Mouse (Mus musculus): ENCODE data around the gene Ankrd34c. TPM values are rescaled to one million over a fixed set of nuclear protein-coding genes. Genes with fewer than 3 reads are reported as not detected.

The Ankrd34c gene
- not detected for total RNA-seq (2021)

DNA sequence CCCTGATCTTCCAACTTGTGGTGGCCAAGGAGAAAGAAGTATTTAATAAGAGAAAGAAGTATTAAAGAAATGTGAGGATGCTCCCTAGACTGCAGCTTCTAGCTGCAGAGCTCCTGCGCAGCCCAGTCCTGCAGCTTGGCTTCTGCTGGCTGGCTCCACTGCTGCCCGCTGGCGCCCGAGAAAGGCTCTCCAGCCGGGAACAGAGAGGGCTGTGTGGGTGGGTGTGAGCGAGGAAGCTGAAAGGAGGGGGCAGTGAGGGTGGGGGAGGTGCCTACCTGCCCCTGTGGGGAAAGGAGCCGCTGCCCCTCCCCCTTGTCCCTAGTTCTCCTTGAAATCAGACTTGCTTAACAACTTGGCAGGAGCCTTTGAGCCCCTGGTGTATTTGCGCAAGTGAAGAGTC lies at the start of gene Ankrd34c:
Gene Ankrd34c (minus strand): TSS at position 181 of the 400 bp plus-strand sequence.
- intact Hi-C loops (cut with DNase I): no loop called here
- no peak for DNase-seq

- intact Hi-C loops (cut with DNase I): no loop called here
- no peak for DNase-seq
Observed at GRCm38 (mm10) chr9:89787532-89787931, 49.3 kb upstream of the Ankrd34c start.

- no peak for DNase-seq
- intact Hi-C loops (cut with DNase I): no loop called here
Observed at GRCm38 (mm10) chr9:89781395-89781927, 43.2 kb upstream of the Ankrd34c start.

GRCm38 (mm10) chr9:89779237-89779636 lies 41.0 kb upstream of the Ankrd34c start:
- no peak for DNase-seq
- intact Hi-C loops (cut with DNase I): no loop called here

- peak; percentile 46 to 51 for DNase-seq
- intact Hi-C loops (cut with DNase I): no loop called here
Observed at GRCm38 (mm10) chr9:89771153-89771552, 32.9 kb upstream of the Ankrd34c start.

DNA sequence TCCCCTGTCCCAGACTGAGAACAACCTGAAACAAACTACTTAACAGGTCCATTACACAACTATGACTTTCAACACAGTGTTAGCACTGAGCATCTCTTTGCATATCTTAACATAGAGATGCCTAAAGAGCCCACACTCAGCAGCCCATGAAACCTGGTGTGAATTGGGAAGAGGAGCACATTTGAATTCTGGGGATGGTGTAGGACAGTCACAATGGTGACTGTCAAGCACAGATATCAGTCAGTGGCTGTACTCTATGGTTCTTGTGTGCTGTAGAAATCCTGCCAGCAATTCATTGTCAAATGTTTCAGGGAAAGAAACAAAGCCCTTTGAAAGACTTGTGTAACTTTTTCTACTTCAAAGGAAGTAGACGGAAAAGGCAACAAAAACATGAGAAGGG lies 23.7 kb upstream of the Ankrd34c start:
- intact Hi-C loops (cut with DNase I): no loop called here

GRCm38 (mm10) chr9:89758569-89758968 lies 20.3 kb upstream of the Ankrd34c start:
- intact Hi-C loops (cut with DNase I): no loop called here
- DNase-seq: no peak

More for the DNA sequence above, 23.7 kb upstream of the Ankrd34c start:
- DNase-seq: no peak

DNA sequence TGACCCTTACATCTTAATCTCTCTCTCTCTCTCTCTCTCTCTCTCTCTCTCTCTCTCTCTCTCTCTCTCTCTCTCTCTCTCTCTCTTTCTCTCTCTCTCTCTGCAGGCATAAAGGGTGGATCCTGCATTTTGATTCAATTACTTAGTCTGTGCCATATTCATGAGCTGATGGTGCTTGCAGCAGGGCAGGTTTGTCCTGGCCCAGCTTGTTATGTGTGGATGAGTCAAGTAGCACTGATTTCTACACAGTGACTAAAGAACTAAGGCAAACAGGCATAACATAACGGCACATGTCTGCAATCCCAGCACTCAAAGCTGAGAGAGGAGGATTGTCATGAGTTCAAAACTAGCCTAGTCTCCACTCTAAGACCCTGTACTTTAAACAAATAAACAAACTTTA lies 19.9 kb upstream of the Ankrd34c start:
- DNase-seq: no peak

GRCm38 (mm10) chr9:89757571-89757970 lies 19.3 kb upstream of the Ankrd34c start:
- DNase-seq: no peak

More for the DNA sequence above, 19.9 kb upstream of the Ankrd34c start:
- intact Hi-C loops (cut with DNase I): no loop called here

GRCm38 (mm10) chr9:89740041-89740440 lies 1.8 kb upstream of the Ankrd34c start:
- no peak for DNase-seq
- intact Hi-C loops (cut with DNase I): no loop called here

More at GRCm38 (mm10) chr9:89757571-89757970, 19.3 kb upstream of the Ankrd34c start:
- intact Hi-C loops (cut with DNase I): no loop called here

DNA sequence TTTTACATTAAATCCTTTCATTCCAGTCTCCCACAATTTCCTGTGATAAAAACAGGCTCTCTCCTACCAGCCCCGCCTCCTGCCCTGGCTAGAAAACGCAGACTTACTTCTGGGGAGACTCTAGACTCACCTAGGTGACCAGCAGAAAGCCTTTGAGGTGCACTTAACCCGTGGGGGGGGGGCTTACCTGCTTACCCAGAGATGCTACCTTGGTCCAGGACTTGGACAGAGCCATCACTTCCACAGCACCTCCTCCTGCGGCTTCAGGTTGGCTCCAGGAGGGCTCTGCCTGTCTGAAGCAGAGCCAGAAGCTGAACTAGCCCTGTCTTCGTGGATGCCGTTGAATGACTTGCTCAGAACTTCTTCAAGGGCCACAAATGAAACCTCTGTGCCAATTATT lies 387 bp downstream of the Ankrd34c start:
- DNase-seq: no peak
- intact Hi-C loops (cut with DNase I): no loop called here

DNA sequence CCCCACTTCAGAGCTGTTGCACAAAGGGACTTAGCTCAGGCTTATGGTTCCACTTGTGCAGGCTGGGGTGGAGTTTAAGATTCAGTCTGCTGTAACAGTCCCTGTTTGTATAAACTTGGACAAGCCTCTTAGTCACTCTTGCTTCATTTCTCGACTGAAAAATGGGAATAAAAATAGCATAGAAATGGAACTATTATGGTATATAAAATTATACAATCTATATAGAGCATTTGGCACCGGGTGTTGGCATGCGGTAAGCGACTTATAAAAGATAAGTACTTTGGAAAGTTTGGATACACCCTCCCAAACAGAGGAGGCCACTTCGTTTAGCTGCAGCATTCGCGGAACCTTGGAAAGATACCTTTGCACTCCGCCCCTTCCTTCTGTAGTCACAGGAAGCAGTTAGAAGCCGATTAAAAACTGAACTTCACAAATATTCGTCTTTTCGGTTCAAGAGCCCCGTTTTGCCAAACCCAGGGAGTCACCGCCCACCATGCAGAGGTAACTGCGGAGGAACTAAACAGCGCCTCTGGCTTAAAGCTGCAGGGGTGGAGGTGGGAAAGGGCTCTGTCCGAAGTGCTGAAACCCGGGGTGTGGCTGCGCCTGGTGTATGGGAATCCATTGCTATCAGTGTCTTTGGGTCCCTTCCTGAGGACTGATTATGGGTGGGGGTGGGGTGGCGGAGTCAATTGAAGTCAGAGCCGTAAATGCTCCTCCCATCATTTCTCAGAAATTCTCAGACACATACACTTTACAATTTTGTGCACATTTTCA lies 1.2 kb downstream of the Ankrd34c start:
- peak; percentile 38 to 63 for DNase-seq
- intact Hi-C loops (cut with DNase I): no loop called here

- peak; percentile 12 to 36 for DNase-seq
- intact Hi-C loops (cut with DNase I): loop anchor here (2.0 to 10.0 kb wide), 2 partner anchors 86 to 268 kb away; no protein-coding TSS in a partner anchor
Observed at GRCm38 (mm10) chr9:89706906-89707305, 31.4 kb downstream of the Ankrd34c start.

DNA sequence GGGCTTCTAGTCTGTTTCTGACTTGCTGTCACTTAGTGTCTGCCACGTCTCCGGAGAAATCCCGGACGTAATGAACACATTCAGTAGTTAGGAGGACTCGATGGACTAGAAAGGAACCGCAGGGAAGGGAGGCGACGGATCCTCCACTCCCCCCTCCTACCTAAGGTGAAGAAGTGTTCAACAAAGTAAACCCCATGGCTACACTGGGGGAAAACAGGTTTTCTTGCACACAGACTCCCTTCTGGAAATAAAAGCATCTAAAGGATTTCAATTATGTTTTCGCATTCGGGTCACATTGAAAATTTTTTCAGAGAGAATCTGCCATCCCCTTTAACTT lies 33.1 kb downstream of the Ankrd34c start:
- intact Hi-C loops (cut with DNase I): loop anchor here (10.0 kb wide), 1 partner anchor 270 kb away; no protein-coding TSS in a partner anchor
- DNase-seq: no peak

DNA sequence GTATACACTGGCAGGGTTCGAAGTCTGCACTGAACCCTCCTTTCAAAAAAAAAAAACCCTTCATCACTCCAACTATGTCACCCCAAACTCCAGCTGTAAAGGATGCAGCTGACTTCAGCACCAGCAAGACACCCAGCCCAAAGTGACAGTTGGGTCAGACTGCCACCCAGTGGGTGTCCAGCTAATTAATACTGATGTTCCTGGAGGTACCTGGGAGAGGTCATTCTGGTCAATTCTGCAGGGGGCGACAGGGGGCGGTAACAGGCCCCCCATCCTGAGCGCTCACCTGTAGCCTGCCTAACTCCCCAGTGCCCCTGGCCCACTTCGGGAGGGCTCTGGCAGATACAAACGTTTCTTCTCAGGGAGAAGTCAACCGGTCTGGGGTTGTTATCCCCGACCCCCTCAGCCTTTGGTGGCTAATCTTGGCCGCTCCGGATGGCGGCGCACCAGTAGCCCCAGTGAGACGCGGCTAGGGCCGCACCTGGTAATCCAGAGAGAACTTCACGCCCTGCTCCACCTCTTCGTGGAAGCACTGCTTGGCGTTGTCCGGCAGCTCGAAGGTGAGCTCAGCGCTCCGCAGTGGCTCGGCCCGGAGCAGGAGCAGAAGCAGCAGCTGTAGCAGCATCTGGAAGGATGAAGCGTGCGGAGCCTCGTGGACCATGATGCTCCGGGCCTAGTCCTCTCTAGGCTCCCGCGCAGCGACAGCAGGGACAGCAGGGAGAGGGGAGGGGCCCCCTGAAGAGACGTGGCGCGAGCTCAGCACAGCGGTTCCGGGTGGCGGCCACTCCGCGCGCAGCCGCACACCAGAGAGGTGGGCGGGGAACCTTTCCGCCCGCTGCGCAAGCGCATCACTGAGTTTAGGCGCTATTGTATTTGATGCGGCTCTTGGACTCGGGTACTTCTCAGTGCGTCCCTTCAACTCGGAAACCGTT lies 33.7 kb downstream of the Ankrd34c start, which contains the start of gene Tmed3:
Gene Tmed3 (minus strand): TSS at position 804 of the 932 bp plus-strand sequence.
- DNase-seq: peak; percentile 92 to 94
- intact Hi-C loops (cut with DNase I): loop anchor here (10.0 kb wide), 1 partner anchor 270 kb away; no protein-coding TSS in a partner anchor

GRCm38 (mm10) chr9:89700910-89701457 lies 37.3 kb downstream of the Ankrd34c start:
- intact Hi-C loops (cut with DNase I): loop anchor here (10.0 kb wide), 1 partner anchor 274 kb away; no protein-coding TSS in a partner anchor
- no peak for DNase-seq

GRCm38 (mm10) chr9:89695143-89695542 lies 43.1 kb downstream of the Ankrd34c start:
- intact Hi-C loops (cut with DNase I): no loop called here
- DNase-seq: no peak

DNA sequence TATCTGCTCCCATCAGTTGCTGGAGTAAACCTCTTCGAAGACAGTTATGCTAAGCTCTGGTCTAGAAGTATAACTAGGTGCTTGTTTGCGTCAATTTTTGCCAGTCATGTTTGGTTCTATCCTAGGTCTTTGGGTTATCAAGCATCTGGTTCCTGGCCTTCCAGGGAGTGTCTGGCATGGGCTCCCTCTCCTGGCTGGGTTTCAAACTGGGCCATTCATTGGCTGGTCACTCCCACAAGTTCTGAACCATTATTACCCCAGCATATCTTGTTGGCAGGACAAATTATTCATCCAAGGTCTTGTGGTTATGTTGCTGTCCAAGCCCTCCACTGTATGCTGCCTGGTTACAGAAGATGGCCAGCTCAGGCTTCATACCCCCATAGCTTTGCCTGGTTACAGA lies 44.6 kb downstream of the Ankrd34c start:
- DNase-seq: no peak
- intact Hi-C loops (cut with DNase I): no loop called here

DNA sequence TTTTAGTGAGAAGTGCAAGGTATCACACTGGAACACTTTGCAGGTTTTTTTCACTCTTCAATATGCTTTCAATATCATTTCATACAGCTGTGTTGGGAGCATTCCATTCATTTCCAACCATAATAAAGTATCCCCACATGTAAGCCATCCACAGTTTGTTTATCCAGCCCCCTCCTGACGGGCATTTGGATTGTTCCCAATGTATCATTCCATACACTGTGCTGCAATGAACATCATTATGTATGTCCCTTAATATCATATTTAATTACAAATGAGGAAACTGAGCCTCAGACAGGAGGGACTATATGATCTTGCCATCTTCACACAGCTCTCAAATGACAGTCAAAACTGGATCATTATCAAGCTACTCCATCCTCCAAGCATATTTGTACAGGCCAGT lies 49.1 kb downstream of the Ankrd34c start:
- intact Hi-C loops (cut with DNase I): no loop called here
- DNase-seq: no peak

- intact Hi-C loops (cut with DNase I): no loop called here
- peak in 1 of 2 experiments; percentile 12 for DNase-seq
Observed at GRCm38 (mm10) chr9:89687503-89688226, 50.6 kb downstream of the Ankrd34c start.
